ENCODE assay signal across 18 mouse cellular contexts in the genomic region with DNA sequence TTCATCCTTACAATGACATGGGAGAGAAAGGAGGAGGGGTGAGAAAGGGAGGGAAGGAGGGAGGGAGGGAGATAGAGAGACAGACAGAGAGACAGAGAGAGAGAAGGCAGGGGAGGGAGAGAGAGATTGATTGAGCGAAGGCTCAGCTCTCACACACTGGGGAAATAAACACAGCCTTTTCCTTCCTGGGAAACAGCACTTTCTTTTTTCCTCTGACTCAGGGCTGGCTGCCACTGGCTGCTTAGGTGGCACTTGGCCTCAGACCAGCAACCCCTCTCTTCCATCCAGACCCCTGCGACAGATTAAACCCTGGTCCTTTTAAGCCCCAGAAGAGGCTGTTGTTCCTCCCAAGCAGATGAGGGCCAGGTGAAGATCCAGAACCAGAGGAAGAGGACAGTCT. TPM values are rescaled to one million over a fixed set of nuclear protein-coding genes. Genes with fewer than 3 reads are reported as not detected.
A peak's percentile ranks its signal among the peaks of the same experiment; 100 is the strongest.
DNase-seq lines count a peak whose midpoint lies in the region; ATAC-seq and TF ChIP-seq lines count a peak whose summit lies in the region.
"Had no signal": no experiment of that assay in that cellular context is flagged by ENCODE, and none has a peak within 500 bp of the region (broad histone marks: within the 10 kb centered on the region; RNA-seq: fewer than 3 reads in every experiment).

No protein-coding gene starts in this region.

- no peak for DNase-seq in embryonic facial prominence, embryonic 14.5 days (ENCODE audit: low spot score)
- DNase-seq in hindbrain, postnatal 0 days (ENCODE audit: low spot score), result peak; percentile 49
- peak; percentile 42 for DNase-seq in midbrain, postnatal 0 days (ENCODE audit: low spot score)
- no peak for DNase-seq in kidney, postnatal 4 days
- no peak for DNase-seq in kidney, adult 8-10 months
- no peak for DNase-seq in cerebellum, postnatal 4 days (ENCODE audit: low spot score in 2 of 2)
- DNase-seq: adrenal gland, adult 8-10 months; cerebellum, adult 8-10 months; heart, postnatal 14 days; kidney, postnatal 14 days; lung, postnatal 10 days; thymus, adult 2 months had no signal

- H3K36me3 ChIP-seq in embryonic facial prominence, embryonic 14.5 days (ENCODE audit: control insufficient read depth, insufficient read depth, low read length), result no peaks in the 10 kb centered on the region
- no peaks in the 10 kb centered on the region for H3K36me3 ChIP-seq in forebrain, embryonic 16.5 days (ENCODE audit: control insufficient read depth, insufficient read depth)
- H3K36me3 ChIP-seq in hindbrain, postnatal 0 days (ENCODE audit: insufficient read depth, low read length), result no peaks in the 10 kb centered on the region
- no peaks in the 10 kb centered on the region for H3K36me3 ChIP-seq in midbrain, postnatal 0 days (ENCODE audit: insufficient read depth, low read length)
- H3K36me3 ChIP-seq: G1E; limb, embryonic 13.5 days; liver, embryonic 15.5 days had no signal

- ATAC-seq in embryonic facial prominence, embryonic 14.5 days (ENCODE audit: low read depth), result no peak
- no peak for ATAC-seq in forebrain, embryonic 16.5 days
- peak; percentile 27; the same call in 1 of the 2 replicates for ATAC-seq in hindbrain, postnatal 0 days
- ATAC-seq in midbrain, postnatal 0 days (ENCODE audit: low FRiP score), result no peak
- ATAC-seq: intestine, postnatal 0 days had no signal

- H3K9me3 ChIP-seq in embryonic facial prominence, embryonic 14.5 days (ENCODE audit: control insufficient read depth, low read length), result peaks cover 6% of the 10 kb centered on the region; the same call in 1 of the 2 replicates
- H3K9me3 ChIP-seq in forebrain, embryonic 16.5 days (ENCODE audit: control insufficient read depth, low read length), result peaks cover 6% of the 10 kb centered on the region
- no peaks in the 10 kb centered on the region for H3K9me3 ChIP-seq in hindbrain, postnatal 0 days (ENCODE audit: low read length)
- H3K9me3 ChIP-seq in midbrain, postnatal 0 days (ENCODE audit: low read length), result no peaks in the 10 kb centered on the region

- TF ChIP-seq CTCF in hindbrain, postnatal 0 days (IDR thresholded peaks at IDR 0.05; ENCODE audit: low read depth), result no peak
- TF ChIP-seq CTCF in midbrain, postnatal 0 days (IDR thresholded peaks at IDR 0.05), result no peak

- peak overlapping the region; percentile 6; the same call in 1 of the 2 replicates for H3K27ac ChIP-seq in embryonic facial prominence, embryonic 14.5 days (replicated peaks; ENCODE audit: low read depth, low read length)
- H3K27ac ChIP-seq in forebrain, embryonic 16.5 days (ENCODE audit: low read length), result peak overlapping the region; percentile 41; the same call in 1 of the 2 replicates
- H3K27ac ChIP-seq in hindbrain, postnatal 0 days, result peak overlapping the region; percentile 56
- H3K27ac ChIP-seq in midbrain, postnatal 0 days (ENCODE audit: low read depth, low read length), result peak overlapping the region; percentile 39; the same call in 1 of the 2 replicates
- H3K27ac ChIP-seq: limb, embryonic 13.5 days; liver, embryonic 15.5 days had no signal

- H3K4me3 ChIP-seq in embryonic facial prominence, embryonic 14.5 days (ENCODE audit: low read depth, low read length), result no peak overlapping the region
- H3K4me3 ChIP-seq in forebrain, embryonic 16.5 days (replicated peaks; ENCODE audit: low read length), result no peak overlapping the region
- H3K4me3 ChIP-seq in hindbrain, postnatal 0 days (ENCODE audit: low read length), result no peak overlapping the region
- H3K4me3 ChIP-seq in midbrain, postnatal 0 days (ENCODE audit: low read depth, low read length), result no peak overlapping the region
- H3K4me3 ChIP-seq: limb, embryonic 13.5 days; liver, embryonic 15.5 days; megakaryocyte, embryonic 14.5 days had no signal

- WGBS in embryonic facial prominence, embryonic 14.5 days, result 38% methylated on average over 2 of the region's 2 CpGs
- WGBS in forebrain, embryonic 16.5 days, result 7% methylated on average over 2 of the region's 2 CpGs
- 14% methylated on average over 2 of the region's 2 CpGs for WGBS in hindbrain, postnatal 0 days
- WGBS in midbrain, postnatal 0 days, result 31% methylated on average over 2 of the region's 2 CpGs

- H3K9ac ChIP-seq in embryonic facial prominence, embryonic 14.5 days (ENCODE audit: low read depth, low read length), result no peak overlapping the region
- H3K9ac ChIP-seq in forebrain, embryonic 16.5 days (replicated peaks; ENCODE audit: low read depth, low read length), result 0 out of 2 replicates have a peak overlapping the region, but pooled peaks have one; percentile 5
- no peak overlapping the region for H3K9ac ChIP-seq in hindbrain, postnatal 0 days (replicated peaks; ENCODE audit: low read length)
- H3K9ac ChIP-seq in midbrain, postnatal 0 days (replicated peaks; ENCODE audit: low read length, poor library complexity, severe bottlenecking), result no peak overlapping the region
- H3K9ac ChIP-seq: limb, embryonic 13.5 days; liver, embryonic 15.5 days had no signal

- H3K4me2 ChIP-seq in embryonic facial prominence, embryonic 14.5 days (ENCODE audit: low read depth, low read length), result no peak overlapping the region
- no peak overlapping the region for H3K4me2 ChIP-seq in forebrain, embryonic 16.5 days (ENCODE audit: low read length)
- H3K4me2 ChIP-seq in hindbrain, postnatal 0 days (ENCODE audit: low read depth, low read length), result no peak overlapping the region
- H3K4me2 ChIP-seq in midbrain, postnatal 0 days (ENCODE audit: low read depth, low read length, poor library complexity, severe bottlenecking), result no peak overlapping the region
- H3K4me2 ChIP-seq: limb, embryonic 13.5 days; liver, embryonic 15.5 days had no signal

- H3K27me3 ChIP-seq in embryonic facial prominence, embryonic 14.5 days (replicated peaks; ENCODE audit: control insufficient read depth, insufficient read depth, low read length), result no peaks in the 10 kb centered on the region
- H3K27me3 ChIP-seq in forebrain, embryonic 16.5 days (replicated peaks; ENCODE audit: control insufficient read depth, insufficient read depth, low read length), result no peaks in the 10 kb centered on the region
- H3K27me3 ChIP-seq in hindbrain, postnatal 0 days (ENCODE audit: insufficient read depth, low read length), result no peaks in the 10 kb centered on the region
- no peaks in the 10 kb centered on the region for H3K27me3 ChIP-seq in midbrain, postnatal 0 days (ENCODE audit: insufficient read depth, low read length)
- H3K27me3 ChIP-seq: limb, embryonic 13.5 days; liver, embryonic 15.5 days; megakaryocyte, embryonic 14.5 days had no signal

- H3K4me1 ChIP-seq in embryonic facial prominence, embryonic 14.5 days (ENCODE audit: control insufficient read depth, insufficient read depth, low read length), result no peaks in the 10 kb centered on the region
- peaks cover 35% of the 10 kb centered on the region for H3K4me1 ChIP-seq in forebrain, embryonic 16.5 days (replicated peaks; ENCODE audit: control insufficient read depth, insufficient read depth, low read length)
- H3K4me1 ChIP-seq in hindbrain, postnatal 0 days (ENCODE audit: insufficient read depth, low read length), result peaks cover 13% of the 10 kb centered on the region
- peaks cover 10% of the 10 kb centered on the region; the same call in 1 of the 2 replicates for H3K4me1 ChIP-seq in midbrain, postnatal 0 days (ENCODE audit: insufficient read depth, low read length)
- H3K4me1 ChIP-seq: liver, embryonic 15.5 days; megakaryocyte, embryonic 14.5 days had no signal

RNA-seq across cellular contexts. Expression of gene Ccdc60, which starts 14.0 kb away (rescaled TPM):
- 1.1 and 1.9 TPM in 2 replicates for polyA plus RNA-seq in embryonic facial prominence, embryonic 14.5 days (2014; fragmentation: Nextera tagmentation; extraction: Ambion mirVana)
- 0.78 and 0.92 TPM in 2 replicates for polyA plus RNA-seq in forebrain, embryonic 16.5 days (2015; fragmentation: Nextera tagmentation; extraction: Ambion mirVana)
- total RNA-seq in hindbrain, postnatal 0 days (2014; rRNA removed), result 0.73 and 0.79 TPM in 2 replicates
- polyA plus RNA-seq in hindbrain, postnatal 0 days (2015; fragmentation: Nextera tagmentation; extraction: Ambion mirVana), result 2.3 and 2.7 TPM in 2 replicates
- total RNA-seq in midbrain, postnatal 0 days (2014; rRNA removed), result 1.8 and 2.2 TPM in 2 replicates
- polyA plus RNA-seq in midbrain, postnatal 0 days (2015; fragmentation: Nextera tagmentation; extraction: Ambion mirVana), result 2.5 and 2.6 TPM in 2 replicates
- total RNA-seq: adrenal gland, adult 8-10 months; G1E; heart, postnatal 14 days had no signal
- polyA plus RNA-seq: G1E had no signal

Comparison
In these comparisons a context has a peak if more than half of its experiments do, and no peak if none do; other contexts are left out.
1. DNase-seq: peak in hindbrain, postnatal 0 days (single experiment) and midbrain, postnatal 0 days (single experiment); none in embryonic facial prominence, embryonic 14.5 days (single experiment), kidney, postnatal 4 days (0 of 2), kidney, adult 8-10 months (0 of 2) and cerebellum, postnatal 4 days (0 of 2).
2. H3K27ac ChIP-seq: peak in every context shown above with its lines; median percentile 56 in hindbrain, postnatal 0 days; 41 in forebrain, embryonic 16.5 days; 39 in midbrain, postnatal 0 days; 6 in embryonic facial prominence, embryonic 14.5 days.